Mouse (Mus musculus): ENCODE data around the gene Mpp6. TPM values are rescaled to one million over a fixed set of nuclear protein-coding genes. Genes with fewer than 3 reads are reported as not detected.

Gene Mpp6
- polyA plus RNA-seq, 1 experiment, result 22.0 TPM

GRCm38 (mm10) chr6:50149378-50149777, 39.3 kb downstream of the Mpp6 start:
- TF ChIP-seq POLR2A (IDR thresholded peaks at IDR 0.05; ENCODE audit: borderline replicate concordance, extremely low read depth, insufficient read depth, insufficient read length, poor library complexity, severe bottlenecking) (no peak), CTCF (IDR thresholded peaks at IDR 0.05; ENCODE audit: borderline replicate concordance, extremely low read depth, insufficient read depth, insufficient read length) (no peak)
- DNase-seq (ENCODE audit: low read depth), result no peak

- TF ChIP-seq CTCF (IDR thresholded peaks at IDR 0.05; ENCODE audit: borderline replicate concordance, extremely low read depth, insufficient read depth, insufficient read length) (no peak), POLR2A (IDR thresholded peaks at IDR 0.05; ENCODE audit: borderline replicate concordance, extremely low read depth, insufficient read depth, insufficient read length, poor library complexity, severe bottlenecking) (no peak)
- DNase-seq (ENCODE audit: low read depth), result no peak
Measured at GRCm38 (mm10) chr6:50159842-50160241, 49.8 kb downstream of the Mpp6 start.

DNA sequence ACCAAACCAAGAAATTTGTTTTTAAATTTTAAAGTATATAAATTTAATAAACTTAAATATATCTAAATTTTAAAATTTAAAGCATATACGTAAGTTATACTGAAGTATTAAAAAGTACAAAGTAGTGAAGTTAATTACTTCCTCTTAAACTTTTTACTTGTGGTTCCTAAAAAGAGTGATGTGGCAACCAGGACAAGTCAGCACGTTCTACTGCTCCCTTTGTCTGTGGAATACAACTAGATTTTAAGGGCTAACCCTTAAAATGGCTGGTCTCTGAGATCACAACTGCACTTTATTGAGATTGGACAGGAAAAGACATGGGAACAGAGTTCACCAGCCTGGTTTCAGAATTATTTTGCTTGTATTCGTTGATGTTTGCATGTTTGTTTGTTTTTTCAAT, 53.0 kb downstream of the Mpp6 start:
- TF ChIP-seq CTCF (IDR thresholded peaks at IDR 0.05; ENCODE audit: borderline replicate concordance, extremely low read depth, insufficient read depth, insufficient read length), result no peak
- no peak for TF ChIP-seq POLR2A (IDR thresholded peaks at IDR 0.05; ENCODE audit: borderline replicate concordance, extremely low read depth, insufficient read depth, insufficient read length, poor library complexity, severe bottlenecking)
- no peak for DNase-seq (ENCODE audit: low read depth)

- TF ChIP-seq CTCF (IDR thresholded peaks at IDR 0.05; ENCODE audit: borderline replicate concordance, extremely low read depth, insufficient read depth, insufficient read length) (no peak), POLR2A (IDR thresholded peaks at IDR 0.05; ENCODE audit: borderline replicate concordance, extremely low read depth, insufficient read depth, insufficient read length, poor library complexity, severe bottlenecking) (no peak)
- DNase-seq (ENCODE audit: low read depth), result no peak
Measured at GRCm38 (mm10) chr6:50168821-50169220, 58.8 kb downstream of the Mpp6 start.

DNA sequence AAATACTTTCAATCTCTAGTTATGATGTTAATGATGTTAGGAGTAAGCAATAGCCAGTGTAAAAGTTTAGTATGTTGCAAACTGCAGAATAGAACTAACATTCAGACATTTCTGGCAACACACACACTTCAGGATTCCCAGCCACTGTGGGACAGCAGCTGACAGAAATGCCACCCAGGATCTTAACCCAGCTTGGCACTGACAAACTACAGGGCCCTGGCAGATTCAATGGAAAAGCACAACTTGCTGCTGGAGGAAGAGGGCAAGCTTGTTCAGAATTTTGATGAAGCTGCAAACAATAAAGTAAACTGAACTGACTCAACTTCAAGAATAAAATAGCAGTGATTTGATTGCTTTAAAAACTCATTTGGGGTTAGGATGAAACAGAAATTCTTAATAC, 59.7 kb downstream of the Mpp6 start:
- no peak for TF ChIP-seq POLR2A (IDR thresholded peaks at IDR 0.05; ENCODE audit: borderline replicate concordance, extremely low read depth, insufficient read depth, insufficient read length, poor library complexity, severe bottlenecking)
- no peak for TF ChIP-seq CTCF (IDR thresholded peaks at IDR 0.05; ENCODE audit: borderline replicate concordance, extremely low read depth, insufficient read depth, insufficient read length)
- peak; percentile 12 for DNase-seq (ENCODE audit: low read depth)

- TF ChIP-seq POLR2A (IDR thresholded peaks at IDR 0.05; ENCODE audit: borderline replicate concordance, extremely low read depth, insufficient read depth, insufficient read length, poor library complexity, severe bottlenecking) (no peak), CTCF (IDR thresholded peaks at IDR 0.05; ENCODE audit: borderline replicate concordance, extremely low read depth, insufficient read depth, insufficient read length) (no peak)
- no peak for DNase-seq (ENCODE audit: low read depth)
Measured at GRCm38 (mm10) chr6:50175736-50176135, 65.7 kb downstream of the Mpp6 start.

GRCm38 (mm10) chr6:50180189-50180588, 70.1 kb downstream of the Mpp6 start:
- peak; percentile 38 for DNase-seq (ENCODE audit: low read depth)
- no peak for TF ChIP-seq POLR2A (IDR thresholded peaks at IDR 0.05; ENCODE audit: borderline replicate concordance, extremely low read depth, insufficient read depth, insufficient read length, poor library complexity, severe bottlenecking)
- TF ChIP-seq CTCF (IDR thresholded peaks at IDR 0.05; ENCODE audit: borderline replicate concordance, extremely low read depth, insufficient read depth, insufficient read length), result no peak

DNA sequence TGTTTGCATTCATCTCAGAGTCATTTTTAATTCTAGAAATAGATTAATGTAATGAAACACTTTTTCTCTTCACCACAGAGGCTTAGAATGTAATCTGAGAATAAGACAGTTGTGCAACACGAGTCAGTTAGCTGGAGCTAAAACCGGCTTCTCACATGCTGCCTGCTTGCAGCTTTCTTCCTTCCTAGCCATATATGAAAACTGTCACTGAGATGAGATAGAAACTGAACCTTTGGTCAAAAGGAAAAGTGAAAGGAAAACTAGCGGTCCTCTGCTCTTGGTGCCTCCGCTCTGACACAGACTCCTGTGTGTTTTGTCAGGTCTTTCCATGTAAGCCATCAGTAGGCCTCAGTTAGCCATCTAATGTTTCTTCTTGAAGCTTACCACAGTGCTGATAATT, 77.9 kb downstream of the Mpp6 start:
- no peak for TF ChIP-seq CTCF (IDR thresholded peaks at IDR 0.05; ENCODE audit: borderline replicate concordance, extremely low read depth, insufficient read depth, insufficient read length)
- no peak for DNase-seq (ENCODE audit: low read depth)

DNA sequence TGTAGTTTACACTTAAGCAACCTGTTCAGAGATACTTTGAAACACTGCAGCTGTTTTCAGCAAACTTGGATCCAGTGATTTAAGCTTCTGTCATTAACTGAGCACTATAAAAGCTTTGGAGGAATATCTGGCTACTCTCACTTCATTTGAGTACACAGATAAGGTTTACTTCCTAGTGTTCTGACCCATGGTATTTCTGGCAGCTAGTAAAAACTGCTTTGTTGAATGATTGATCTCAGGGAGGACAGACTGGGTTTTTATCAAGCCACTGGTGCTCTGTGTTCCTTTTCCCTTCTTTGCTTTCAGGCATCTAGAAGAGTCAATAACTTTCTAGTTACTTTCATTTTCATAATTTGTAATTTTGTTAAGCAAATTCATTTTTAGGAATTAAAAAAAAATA, 79.3 kb downstream of the Mpp6 start:
- TF ChIP-seq POLR2A (IDR thresholded peaks at IDR 0.05; ENCODE audit: borderline replicate concordance, extremely low read depth, insufficient read depth, insufficient read length, poor library complexity, severe bottlenecking), result no peak
- no peak for TF ChIP-seq CTCF (IDR thresholded peaks at IDR 0.05; ENCODE audit: borderline replicate concordance, extremely low read depth, insufficient read depth, insufficient read length)
- DNase-seq (ENCODE audit: low read depth), result no peak

GRCm38 (mm10) chr6:50191605-50192004, 81.6 kb downstream of the Mpp6 start:
- no peak for TF ChIP-seq CTCF (IDR thresholded peaks at IDR 0.05; ENCODE audit: borderline replicate concordance, extremely low read depth, insufficient read depth, insufficient read length)
- no peak for DNase-seq (ENCODE audit: low read depth)

- no peak for DNase-seq (ENCODE audit: low read depth)
- TF ChIP-seq CTCF (IDR thresholded peaks at IDR 0.05; ENCODE audit: borderline replicate concordance, extremely low read depth, insufficient read depth, insufficient read length), result no peak
Measured at GRCm38 (mm10) chr6:50192169-50192568, 82.1 kb downstream of the Mpp6 start.

DNA sequence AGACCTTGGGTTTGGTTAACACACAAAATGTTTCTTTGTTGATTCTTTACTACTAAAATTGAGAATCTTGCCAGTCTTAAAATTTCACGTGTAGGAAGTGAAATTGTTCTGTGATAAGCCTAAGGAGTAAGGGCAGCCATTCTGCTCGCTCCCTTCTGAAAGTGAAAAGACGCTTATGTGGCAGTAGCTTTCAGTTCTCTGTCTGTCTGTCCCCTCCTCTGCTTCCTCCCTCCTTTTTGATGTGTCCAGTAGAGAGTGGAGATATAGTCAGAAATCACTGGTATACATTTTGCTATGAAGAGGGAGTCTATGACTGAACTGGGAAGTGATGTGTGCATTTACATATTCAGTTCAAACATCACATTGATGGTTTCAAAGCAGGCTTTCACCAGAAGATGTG, 82.8 kb downstream of the Mpp6 start:
- TF ChIP-seq POLR2A (IDR thresholded peaks at IDR 0.05; ENCODE audit: borderline replicate concordance, extremely low read depth, insufficient read depth, insufficient read length, poor library complexity, severe bottlenecking), result no peak
- TF ChIP-seq CTCF (IDR thresholded peaks at IDR 0.05; ENCODE audit: borderline replicate concordance, extremely low read depth, insufficient read depth, insufficient read length), result no peak
- no peak for DNase-seq (ENCODE audit: low read depth)

- TF ChIP-seq POLR2A (IDR thresholded peaks at IDR 0.05; ENCODE audit: borderline replicate concordance, extremely low read depth, insufficient read depth, insufficient read length, poor library complexity, severe bottlenecking) (no peak), CTCF (IDR thresholded peaks at IDR 0.05; ENCODE audit: borderline replicate concordance, extremely low read depth, insufficient read depth, insufficient read length) (no peak)
- DNase-seq (ENCODE audit: low read depth), result no peak
Measured at GRCm38 (mm10) chr6:50193851-50194250, 83.8 kb downstream of the Mpp6 start.
